In the genomic region with DNA sequence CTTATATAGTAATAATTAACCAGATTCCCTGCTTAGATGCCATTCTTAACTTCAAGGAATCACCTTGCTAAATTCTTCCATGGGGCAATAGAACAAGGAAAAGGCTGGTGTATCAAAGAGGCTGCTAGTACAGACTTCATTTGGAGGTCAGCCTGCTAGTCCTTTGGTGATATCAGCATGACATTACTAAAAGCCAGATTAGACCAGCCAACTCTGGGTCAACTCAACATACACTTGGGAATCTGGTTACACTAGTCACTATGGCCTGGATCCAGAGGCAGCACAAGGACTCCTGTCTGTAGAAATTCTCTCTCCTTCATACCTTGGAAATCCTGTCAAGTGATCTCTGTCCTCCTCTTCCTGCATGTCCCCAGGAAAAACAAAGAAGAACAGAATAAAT, we compare ENCODE assay signal across 22 mouse cellular contexts. TPM values are rescaled to one million over a fixed set of nuclear protein-coding genes. Genes with fewer than 3 reads are reported as not detected.
A peak's percentile ranks its signal among the peaks of the same experiment; 100 is the strongest.
DNase-seq lines count a peak whose midpoint lies in the region; ATAC-seq and TF ChIP-seq lines count a peak whose summit lies in the region.
"Had no signal": no experiment of that assay in that cellular context is flagged by ENCODE, and none has a peak within 500 bp of the region (broad histone marks: within the 10 kb centered on the region; RNA-seq: fewer than 3 reads in every experiment).

No protein-coding gene starts in this region.

- H3K4me1 ChIP-seq in intestine, embryonic 14.5 days (replicated peaks; ENCODE audit: control insufficient read depth, insufficient read depth, low read length), result no peaks in the 10 kb centered on the region
- 0 out of 2 replicates have a peak, but pooled peaks cover 3% of the 10 kb centered on the region for H3K4me1 ChIP-seq in intestine, embryonic 16.5 days (ENCODE audit: control insufficient read depth, insufficient read depth, low read length)
- peaks cover 4% of the 10 kb centered on the region; the same call in 1 of the 2 replicates for H3K4me1 ChIP-seq in embryonic facial prominence, embryonic 10.5 days
- no peaks in the 10 kb centered on the region for H3K4me1 ChIP-seq in stomach, postnatal 0 days (replicated peaks; ENCODE audit: control insufficient read depth, insufficient read depth)
- H3K4me1 ChIP-seq: embryonic facial prominence, embryonic 15.5 days; forebrain, embryonic 10.5 days had no signal

- TF ChIP-seq EP300 in stomach, postnatal 0 days (optimal IDR thresholded peaks at IDR 0.05), result no peak

- no peaks in the 10 kb centered on the region for H3K27me3 ChIP-seq in intestine, embryonic 14.5 days (replicated peaks; ENCODE audit: control insufficient read depth, insufficient read depth, low read length)
- no peaks in the 10 kb centered on the region for H3K27me3 ChIP-seq in intestine, embryonic 16.5 days (replicated peaks; ENCODE audit: control insufficient read depth, insufficient read depth, low read length)
- no peaks in the 10 kb centered on the region for H3K27me3 ChIP-seq in embryonic facial prominence, embryonic 10.5 days (replicated peaks; ENCODE audit: low read depth, poor library complexity, severe bottlenecking)
- no peaks in the 10 kb centered on the region for H3K27me3 ChIP-seq in stomach, postnatal 0 days (ENCODE audit: control insufficient read depth, insufficient read depth, low read length)
- H3K27me3 ChIP-seq: CH12.LX; embryonic facial prominence, embryonic 15.5 days; heart, embryonic 13.5 days; Patski had no signal

- H3K4me3 ChIP-seq in intestine, embryonic 14.5 days (ENCODE audit: low read depth, low read length), result no peak overlapping the region
- no peak overlapping the region for H3K4me3 ChIP-seq in intestine, embryonic 16.5 days (ENCODE audit: low read length)
- H3K4me3 ChIP-seq in embryonic facial prominence, embryonic 10.5 days, result no peak overlapping the region
- no peak overlapping the region for H3K4me3 ChIP-seq in stomach, postnatal 0 days (ENCODE audit: low read depth, low read length)
- H3K4me3 ChIP-seq: embryonic facial prominence, embryonic 15.5 days; erythroblast, embryonic 14.5 days; forebrain, embryonic 10.5 days; heart, adult 2 months; heart, embryonic 13.5 days; hindbrain, embryonic 10.5 days had no signal

- ATAC-seq in intestine, embryonic 14.5 days (replicated peaks; ENCODE audit: low FRiP score, low TSS enrichment, low read depth), result no peak
- no peak for ATAC-seq in intestine, embryonic 16.5 days
- no peak for ATAC-seq in stomach, postnatal 0 days (ENCODE audit: low FRiP score, low TSS enrichment)
- ATAC-seq: activated CD4-positive, CD25-positive, alpha-beta regulatory T cell, adult 4 months; forebrain, embryonic 14.5 days had no signal

- H3K9ac ChIP-seq in intestine, embryonic 14.5 days (ENCODE audit: low read length), result no peak overlapping the region
- no peak overlapping the region for H3K9ac ChIP-seq in intestine, embryonic 16.5 days (ENCODE audit: low read depth, low read length)
- H3K9ac ChIP-seq in stomach, postnatal 0 days (ENCODE audit: low read length), result no peak overlapping the region
- H3K9ac ChIP-seq: embryonic facial prominence, embryonic 15.5 days; heart, embryonic 13.5 days; hindbrain, embryonic 14.5 days had no signal

- no peak overlapping the region for H3K27ac ChIP-seq in intestine, embryonic 14.5 days (ENCODE audit: low read depth)
- no peak overlapping the region for H3K27ac ChIP-seq in intestine, embryonic 16.5 days (ENCODE audit: low read length)
- no peak overlapping the region for H3K27ac ChIP-seq in embryonic facial prominence, embryonic 10.5 days (replicated peaks)
- no peak overlapping the region for H3K27ac ChIP-seq in stomach, postnatal 0 days (replicated peaks)
- H3K27ac ChIP-seq: embryonic facial prominence, embryonic 15.5 days; forebrain, embryonic 10.5 days; heart, adult 2 months; heart, embryonic 13.5 days; hindbrain, embryonic 10.5 days; hindbrain, embryonic 14.5 days had no signal

- DNase-seq in embryo, embryonic 10 days (ENCODE audit: low spot score), result peak; percentile 2
- DNase-seq in embryo, embryonic 10.5 days (ENCODE audit: low spot score), result no peak
- peak; percentile 9 for DNase-seq in intestine, embryonic 14.5 days (ENCODE audit: low spot score)
- DNase-seq in embryonic facial prominence, embryonic 10.5 days (ENCODE audit: low spot score), result peak; percentile 0
- DNase-seq in stomach, postnatal 0 days (ENCODE audit: low spot score), result peak; percentile 6
- DNase-seq: cerebellum, adult 11-12 months; cerebellum, adult 9-10 months; gastrocnemius, postnatal 10 days; heart, adult 2 months; heart, postnatal 14 days; kidney, adult 11 months had no signal

- no peak for TF ChIP-seq CTCF in stomach, postnatal 0 days (IDR thresholded peaks at IDR 0.05; ENCODE audit: low read depth)

- H3K9me3 ChIP-seq in intestine, embryonic 14.5 days (ENCODE audit: control insufficient read depth, low read length), result no peaks in the 10 kb centered on the region
- H3K9me3 ChIP-seq in intestine, embryonic 16.5 days (ENCODE audit: control insufficient read depth, low read length), result no peaks in the 10 kb centered on the region
- no peaks in the 10 kb centered on the region for H3K9me3 ChIP-seq in embryonic facial prominence, embryonic 10.5 days
- H3K9me3 ChIP-seq in stomach, postnatal 0 days (ENCODE audit: control insufficient read depth, low read length), result no peaks in the 10 kb centered on the region
- H3K9me3 ChIP-seq: embryonic facial prominence, embryonic 15.5 days; forebrain, embryonic 10.5 days; heart, embryonic 13.5 days; hindbrain, embryonic 10.5 days had no signal

- no peak overlapping the region for H3K4me2 ChIP-seq in intestine, embryonic 14.5 days (ENCODE audit: low read length)
- no peak overlapping the region for H3K4me2 ChIP-seq in intestine, embryonic 16.5 days (ENCODE audit: low read depth, low read length)
- no peak overlapping the region for H3K4me2 ChIP-seq in stomach, postnatal 0 days (replicated peaks; ENCODE audit: low read depth)
- H3K4me2 ChIP-seq: embryonic facial prominence, embryonic 15.5 days; heart, embryonic 13.5 days; hindbrain, embryonic 14.5 days had no signal

- no peaks in the 10 kb centered on the region for H3K36me3 ChIP-seq in intestine, embryonic 14.5 days (ENCODE audit: control insufficient read depth, insufficient read depth, low read length)
- no peaks in the 10 kb centered on the region for H3K36me3 ChIP-seq in intestine, embryonic 16.5 days (ENCODE audit: control insufficient read depth, insufficient read depth, low read length)
- H3K36me3 ChIP-seq in embryonic facial prominence, embryonic 10.5 days (replicated peaks), result no peaks in the 10 kb centered on the region
- no peaks in the 10 kb centered on the region for H3K36me3 ChIP-seq in stomach, postnatal 0 days (ENCODE audit: control insufficient read depth, insufficient read depth, low read length)
- H3K36me3 ChIP-seq: embryonic facial prominence, embryonic 15.5 days; forebrain, embryonic 10.5 days; heart, embryonic 13.5 days; hindbrain, embryonic 10.5 days had no signal

RNA-seq across cellular contexts. Expression of a gene that starts 9.3 kb away (rescaled TPM):
- 18.3 and 19.8 TPM in 2 replicates for polyA plus RNA-seq in intestine, embryonic 14.5 days (2014; fragmentation: Nextera tagmentation; extraction: Ambion mirVana)
- polyA plus RNA-seq in intestine, embryonic 16.5 days (2015; fragmentation: Nextera tagmentation; extraction: Ambion mirVana), result 6.2 and 6.3 TPM in 2 replicates
- polyA plus RNA-seq in embryonic facial prominence, embryonic 10.5 days (2016; fragmentation: Nextera tagmentation; extraction: Ambion mirVana), result 15.3 and 16.5 TPM in 2 replicates
- 10.6 and 12.9 TPM in 2 replicates for polyA plus RNA-seq in stomach, postnatal 0 days (2015; fragmentation: Nextera tagmentation; extraction: Ambion mirVana)

RNA-seq across cellular contexts. Expression of a gene that starts 23.3 kb away (rescaled TPM):
- polyA plus RNA-seq in intestine, embryonic 14.5 days (2014; fragmentation: Nextera tagmentation; extraction: Ambion mirVana), result 158 and 172 TPM in 2 replicates
- 158 and 162 TPM in 2 replicates for polyA plus RNA-seq in intestine, embryonic 16.5 days (2015; fragmentation: Nextera tagmentation; extraction: Ambion mirVana)
- 163 and 164 TPM in 2 replicates for polyA plus RNA-seq in embryonic facial prominence, embryonic 10.5 days (2016; fragmentation: Nextera tagmentation; extraction: Ambion mirVana)
- polyA plus RNA-seq in stomach, postnatal 0 days (2015; fragmentation: Nextera tagmentation; extraction: Ambion mirVana), result 264 and 282 TPM in 2 replicates
